Mouse (Mus musculus) embryonic facial prominence, embryonic 15.5 days (tissue): ENCODE data around the gene Pdzd2. TPM values are rescaled to one million over a fixed set of nuclear protein-coding genes. Genes with fewer than 3 reads are reported as not detected.

Source experiments
- ATAC-seq: fragments of 200-750 bp; cut with Nextera tagmentation; 2 replicates; pipeline ENCODE4 v1.8.0; 2017; ENCODE audit warnings: low read depth, moderate TSS enrichment; ENCODE audit not compliant: insufficient number of reproducible peaks, low FRiP score, low TSS enrichment
- H3K27ac ChIP-seq: fragments of 300-500 bp; sonication (generic); replicated peaks from 2 replicates; pipeline ENCODE4 v1.5.1; 2015; ENCODE audit warnings: mild to moderate bottlenecking, inconsistent platforms
- H3K27me3 ChIP-seq: fragments of 300-500 bp; sonication (generic); 2 replicates; pipeline ENCODE4 v1.6.1; 2015; ENCODE audit warnings: inconsistent platforms
- H3K36me3 ChIP-seq: fragments of 300-500 bp; sonication (generic); 2 replicates; pipeline ENCODE4 v1.6.1; 2015; ENCODE audit warnings: mild to moderate bottlenecking, inconsistent platforms
- H3K4me1 ChIP-seq: fragments of 300-500 bp; sonication (generic); 2 replicates; pipeline ENCODE4 v1.6.1; 2015; ENCODE audit warnings: inconsistent platforms
- H3K4me2 ChIP-seq: fragments of 300-500 bp; sonication (generic); replicated peaks from 2 replicates; pipeline ENCODE4 v1.6.1; 2015; ENCODE audit warnings: mild to moderate bottlenecking, inconsistent platforms
- H3K4me3 ChIP-seq: fragments of 300-500 bp; sonication (generic); replicated peaks from 2 replicates; pipeline ENCODE4 v1.5.1; 2015; ENCODE audit warnings: mild to moderate bottlenecking, inconsistent platforms
- H3K9ac ChIP-seq: fragments of 300-500 bp; sonication (generic); 2 replicates; pipeline ENCODE4 v1.6.1; 2015; ENCODE audit warnings: inconsistent platforms
- H3K9me3 ChIP-seq: fragments of 300-500 bp; sonication (generic); replicated peaks from 2 replicates; pipeline ENCODE4 v1.6.1; 2016; ENCODE audit warnings: inconsistent platforms
- WGBS: fragments of 180-500 bp; shearing (Covaris S2); methylation state at CpG from one replicate; pipeline ENCODE4 v1.1.7; 2015; 5-methylcytosine and 5-hydroxymethylcytosine counted together
- polyA plus RNA-seq: library from polyadenylated mRNA; unstranded; fragments of >200 nt; fragmentation: Nextera tagmentation; extraction: Ambion mirVana; gene quantifications from 2 replicates; pipeline ENCODE4 v1.2.1, GENCODE M21; 2015

The Pdzd2 gene
- polyA plus RNA-seq, 1 experiment from 2014 or later: 43.7 TPM

DNA sequence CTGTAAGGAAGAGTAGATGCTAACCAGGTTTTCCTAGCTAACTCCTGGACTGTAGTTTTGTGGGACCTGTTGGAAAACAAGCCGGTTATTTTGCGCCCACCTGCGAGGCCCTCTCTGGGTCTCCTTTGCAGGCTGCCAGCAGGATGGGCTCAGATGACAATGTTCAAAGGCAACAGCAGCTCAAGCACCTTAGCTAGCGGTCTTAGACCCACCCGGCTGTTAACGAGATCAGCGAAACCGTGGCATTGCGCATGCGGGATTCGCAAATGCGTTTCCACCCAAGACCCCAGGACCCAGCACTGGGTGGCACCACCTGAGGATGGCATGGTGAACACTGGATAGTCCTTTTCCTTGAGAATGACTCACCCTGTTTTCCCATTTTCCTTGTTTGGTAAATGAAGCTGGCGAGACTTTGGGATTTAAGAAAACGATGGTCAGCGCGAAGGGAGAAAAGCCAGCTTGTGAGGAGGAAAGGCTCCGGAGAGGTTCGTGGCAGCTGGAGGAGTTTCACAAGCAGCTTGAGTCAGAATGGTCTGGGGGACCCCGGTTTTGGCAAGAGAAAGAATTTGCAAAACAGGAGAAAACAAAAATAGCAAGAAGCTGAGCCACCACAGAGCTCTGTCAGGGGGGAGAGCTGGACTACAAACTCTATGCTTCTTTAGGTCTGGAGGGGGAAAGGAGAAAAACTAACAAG, 379.1 kb downstream of the Pdzd2 start:
- Histone ChIP-seq H3K27me3 (no peaks in the 10 kb centered on the region), H3K36me3 (peaks cover 59% of the 10 kb centered on the region), H3K4me3 (no peak overlapping the region), H3K9me3 (no peaks in the 10 kb centered on the region), H3K9ac (no peak overlapping the region), H3K27ac (no peak overlapping the region), H3K4me2 (no peak overlapping the region), H3K4me1 (no peaks in the 10 kb centered on the region)
- no peak for ATAC-seq
- WGBS: 75% methylated on average over 19 of the region's 19 CpGs

DNA sequence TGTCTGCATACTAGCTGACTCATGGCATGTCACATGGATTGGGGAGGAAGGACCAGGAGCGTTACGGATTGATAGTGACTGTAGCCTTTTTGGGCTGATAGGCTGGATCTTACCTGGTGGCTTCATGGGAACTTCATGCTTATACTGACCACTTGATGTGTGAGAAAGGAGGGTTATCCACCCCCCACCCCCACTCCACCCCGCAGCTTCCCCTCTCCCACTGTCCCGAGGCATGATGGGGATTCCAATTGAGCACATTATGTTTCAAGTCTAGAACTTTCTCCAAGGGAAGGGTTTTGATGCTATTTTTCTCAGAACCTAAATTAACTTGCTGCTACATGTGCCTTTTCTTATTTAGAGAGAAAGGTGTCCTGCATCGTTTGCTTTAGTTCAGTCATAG, 381.3 kb downstream of the Pdzd2 start:
- H3K9me3 ChIP-seq: no peaks in the 10 kb centered on the region
- 93% methylated on average over 5 of the region's 5 CpGs for WGBS
- H3K36me3 ChIP-seq: peaks cover 67% of the 10 kb centered on the region
- H3K27me3 ChIP-seq: no peaks in the 10 kb centered on the region
- no peaks in the 10 kb centered on the region for H3K4me1 ChIP-seq
- no peak for ATAC-seq
- H3K4me3 ChIP-seq: no peak overlapping the region
- no peak overlapping the region for H3K9ac ChIP-seq
- H3K4me2 ChIP-seq: no peak overlapping the region
- no peak overlapping the region for H3K27ac ChIP-seq

DNA sequence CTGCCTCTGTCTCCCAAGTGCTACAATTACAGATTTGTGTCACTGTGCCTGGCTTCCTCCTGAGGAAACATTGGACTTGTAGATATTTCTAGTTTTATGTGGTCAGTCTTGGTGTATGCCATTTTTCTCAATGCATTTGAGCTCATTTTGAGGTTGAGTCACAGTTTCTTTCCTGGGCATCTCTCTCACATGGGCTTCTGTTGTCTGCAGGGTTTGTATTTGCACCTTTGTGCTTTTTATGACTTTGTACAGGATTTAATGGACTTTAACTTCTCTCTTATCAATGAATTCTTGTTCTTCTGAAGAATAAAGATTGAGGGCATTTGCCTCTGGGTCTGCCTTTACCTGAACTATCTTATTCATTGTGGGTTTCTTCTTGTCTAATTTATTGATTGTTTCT, 382.3 kb downstream of the Pdzd2 start:
- peaks cover 72% of the 10 kb centered on the region for H3K36me3 ChIP-seq
- no peaks in the 10 kb centered on the region for H3K9me3 ChIP-seq
- H3K27me3 ChIP-seq: no peaks in the 10 kb centered on the region
- no peak overlapping the region for H3K9ac ChIP-seq
- no peak overlapping the region for H3K4me3 ChIP-seq
- no peak overlapping the region for H3K4me2 ChIP-seq
- ATAC-seq: no peak
- no peak overlapping the region for H3K27ac ChIP-seq
- H3K4me1 ChIP-seq: no peaks in the 10 kb centered on the region

DNA sequence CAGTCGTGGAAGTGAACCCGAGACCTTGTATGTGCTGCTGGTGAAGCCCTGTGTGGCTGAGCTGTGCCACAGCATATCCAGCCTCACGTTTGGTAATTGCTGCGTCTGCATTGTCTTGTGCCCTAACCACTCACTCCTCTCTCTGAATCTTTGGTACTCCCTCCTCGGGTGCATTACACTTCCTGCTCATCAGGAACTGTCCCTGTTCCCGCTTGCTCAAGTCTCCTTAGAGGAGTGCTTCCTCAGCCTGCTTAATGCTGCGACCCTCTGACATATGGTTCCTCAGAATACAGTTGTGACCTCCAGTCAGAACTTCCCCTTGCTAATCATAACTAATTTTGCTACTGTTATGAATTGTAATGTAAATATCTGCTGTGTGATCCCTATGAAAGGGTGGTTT, 383.8 kb downstream of the Pdzd2 start:
- H3K4me3 ChIP-seq: no peak overlapping the region
- 77% methylated on average over 7 of the region's 7 CpGs for WGBS
- H3K9ac ChIP-seq: no peak overlapping the region
- no peaks in the 10 kb centered on the region for H3K4me1 ChIP-seq
- ATAC-seq: no peak
- no peak overlapping the region for H3K4me2 ChIP-seq
- H3K36me3 ChIP-seq: peaks cover 71% of the 10 kb centered on the region
- H3K9me3 ChIP-seq: no peaks in the 10 kb centered on the region
- H3K27me3 ChIP-seq: no peaks in the 10 kb centered on the region
- no peak overlapping the region for H3K27ac ChIP-seq

DNA sequence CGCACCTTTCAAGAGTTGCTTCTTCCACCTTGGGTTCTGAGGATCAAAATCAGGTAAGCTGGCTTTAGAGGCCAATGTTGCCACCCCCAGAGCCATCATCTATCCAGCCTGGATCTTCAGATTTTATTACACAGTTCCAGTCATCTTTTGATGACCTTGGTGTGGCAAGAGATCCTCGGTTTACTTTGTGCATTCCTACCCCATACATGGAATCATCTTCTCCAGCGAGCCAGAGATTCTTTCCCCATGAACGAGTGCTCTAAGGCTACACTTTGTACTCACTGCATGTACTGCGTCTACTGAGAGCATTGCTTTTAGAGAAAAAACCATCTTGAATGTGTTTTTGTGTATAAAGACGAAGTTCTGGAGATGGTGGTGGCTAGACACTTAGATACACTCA, 384.5 kb downstream of the Pdzd2 start:
- H3K36me3 ChIP-seq: peaks cover 67% of the 10 kb centered on the region
- WGBS: 94% methylated on average over 6 of the region's 6 CpGs
- no peak overlapping the region for H3K4me2 ChIP-seq
- no peak overlapping the region for H3K27ac ChIP-seq
- no peaks in the 10 kb centered on the region for H3K9me3 ChIP-seq
- no peaks in the 10 kb centered on the region for H3K4me1 ChIP-seq
- H3K27me3 ChIP-seq: no peaks in the 10 kb centered on the region
- no peak overlapping the region for H3K9ac ChIP-seq
- H3K4me3 ChIP-seq: no peak overlapping the region
- ATAC-seq: no peak

DNA sequence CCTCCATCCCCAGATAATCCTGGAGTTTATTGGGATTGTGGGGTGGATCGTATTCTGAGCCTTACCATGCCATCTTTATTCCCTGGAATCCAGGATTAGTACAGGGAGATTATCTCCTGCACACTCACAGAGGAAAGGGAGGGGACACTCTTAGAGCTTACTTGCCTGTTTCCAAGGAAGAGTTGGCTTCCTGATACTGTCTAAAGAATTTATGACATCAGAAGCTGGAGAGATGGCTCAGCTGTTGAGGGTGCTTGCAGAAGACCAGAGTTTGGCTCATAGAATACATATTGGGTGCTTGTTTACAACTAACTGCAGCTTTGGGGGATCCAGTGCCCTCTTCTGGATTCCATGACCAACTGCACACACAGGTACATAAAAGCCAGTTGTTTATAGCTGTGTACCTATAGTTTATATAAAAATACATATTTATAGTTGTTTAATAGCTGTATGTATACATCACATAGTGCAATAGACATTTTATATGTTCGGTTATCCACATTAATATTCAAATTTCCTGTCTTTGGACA, 385.4 kb downstream of the Pdzd2 start:
- 91% methylated on average over 2 of the region's 2 CpGs for WGBS

DNA sequence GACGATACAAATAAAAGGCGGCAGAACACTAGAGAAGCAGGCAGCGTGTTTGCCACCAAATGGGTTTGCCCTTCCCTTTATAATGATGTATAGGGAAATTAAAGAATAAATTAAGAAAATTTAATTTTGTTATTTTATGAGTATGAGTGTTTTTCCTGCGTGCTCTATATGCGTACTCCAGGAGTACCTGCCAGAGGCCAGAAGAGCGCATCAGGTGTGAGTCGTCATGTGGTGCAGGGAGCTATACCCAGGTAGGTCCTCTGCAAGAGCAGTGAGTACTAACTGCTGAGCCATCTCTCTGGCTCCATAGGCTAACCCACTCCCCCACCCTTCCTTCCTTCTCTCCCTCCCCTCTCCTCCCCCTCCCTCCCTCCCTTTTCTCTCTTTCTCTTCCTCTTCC, 388.3 kb downstream of the Pdzd2 start:
- H3K4me1 ChIP-seq: no peaks in the 10 kb centered on the region
- H3K9me3 ChIP-seq: no peaks in the 10 kb centered on the region
- no peak overlapping the region for H3K9ac ChIP-seq
- no peak for ATAC-seq
- no peaks in the 10 kb centered on the region for H3K27me3 ChIP-seq
- no peak overlapping the region for H3K4me2 ChIP-seq
- 91% methylated on average over 7 of the region's 7 CpGs for WGBS
- peaks cover 65% of the 10 kb centered on the region for H3K36me3 ChIP-seq
- no peak overlapping the region for H3K27ac ChIP-seq
- no peak overlapping the region for H3K4me3 ChIP-seq

More for the DNA sequence above, 385.4 kb downstream of the Pdzd2 start:
- no peak overlapping the region for H3K4me3 ChIP-seq
- H3K4me2 ChIP-seq: no peak overlapping the region
- H3K36me3 ChIP-seq: peaks cover 68% of the 10 kb centered on the region
- H3K9me3 ChIP-seq: no peaks in the 10 kb centered on the region
- H3K4me1 ChIP-seq: no peaks in the 10 kb centered on the region
- ATAC-seq: no peak
- H3K27ac ChIP-seq: no peak overlapping the region
- no peaks in the 10 kb centered on the region for H3K27me3 ChIP-seq
- H3K9ac ChIP-seq: no peak overlapping the region

DNA sequence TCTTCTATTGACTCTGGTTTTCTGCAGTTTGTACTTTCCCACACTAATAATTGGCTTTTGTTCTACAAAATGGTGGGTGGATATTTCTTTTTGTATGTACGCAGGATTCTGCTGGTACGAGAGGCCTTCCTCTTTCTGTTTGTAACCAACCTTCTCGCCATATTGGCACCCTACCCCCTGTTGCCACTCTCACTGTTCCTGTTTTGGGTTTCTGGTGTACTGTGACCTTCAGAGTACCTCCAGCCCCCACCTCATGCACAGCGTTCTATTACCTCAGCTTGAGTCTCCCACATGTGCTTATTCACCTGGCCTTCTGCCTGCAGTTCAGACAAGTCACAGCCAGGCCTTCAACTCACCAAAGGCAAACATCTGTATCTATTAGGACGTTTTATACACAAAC, 389.9 kb downstream of the Pdzd2 start:
- no peak overlapping the region for H3K9ac ChIP-seq
- 85% methylated on average over 5 of the region's 5 CpGs for WGBS
- H3K4me2 ChIP-seq: no peak overlapping the region
- no peak overlapping the region for H3K27ac ChIP-seq
- H3K4me1 ChIP-seq: no peaks in the 10 kb centered on the region
- H3K36me3 ChIP-seq: peaks cover 52% of the 10 kb centered on the region
- no peak overlapping the region for H3K4me3 ChIP-seq
- no peaks in the 10 kb centered on the region for H3K27me3 ChIP-seq
- no peaks in the 10 kb centered on the region for H3K9me3 ChIP-seq
- ATAC-seq: no peak

DNA sequence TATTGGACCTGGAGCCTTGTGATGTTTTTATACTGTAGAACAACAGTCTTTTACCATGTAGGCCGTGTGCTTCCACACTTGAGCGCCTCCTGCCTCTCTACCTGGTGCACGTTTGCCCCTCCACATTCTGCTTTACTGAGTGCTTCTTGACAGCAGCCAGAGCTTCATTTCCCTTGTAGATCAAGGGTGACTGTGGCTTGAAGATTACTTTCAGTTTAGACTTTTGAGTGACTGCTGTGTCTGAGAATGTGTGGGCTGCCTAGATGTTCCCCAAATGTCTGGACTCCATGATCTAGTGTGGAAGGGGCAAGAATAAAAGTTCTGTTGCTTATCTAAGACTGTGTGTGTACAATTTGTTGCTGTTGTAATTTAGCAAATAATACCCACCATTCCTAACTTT, 390.8 kb downstream of the Pdzd2 start:
- H3K4me3 ChIP-seq: no peak overlapping the region
- no peak overlapping the region for H3K9ac ChIP-seq
- no peaks in the 10 kb centered on the region for H3K27me3 ChIP-seq
- peaks cover 48% of the 10 kb centered on the region for H3K36me3 ChIP-seq
- no peak for ATAC-seq
- H3K4me1 ChIP-seq: no peaks in the 10 kb centered on the region
- WGBS: 76% methylated on average over 3 of the region's 3 CpGs
- no peaks in the 10 kb centered on the region for H3K9me3 ChIP-seq
- H3K27ac ChIP-seq: no peak overlapping the region
- H3K4me2 ChIP-seq: no peak overlapping the region

DNA sequence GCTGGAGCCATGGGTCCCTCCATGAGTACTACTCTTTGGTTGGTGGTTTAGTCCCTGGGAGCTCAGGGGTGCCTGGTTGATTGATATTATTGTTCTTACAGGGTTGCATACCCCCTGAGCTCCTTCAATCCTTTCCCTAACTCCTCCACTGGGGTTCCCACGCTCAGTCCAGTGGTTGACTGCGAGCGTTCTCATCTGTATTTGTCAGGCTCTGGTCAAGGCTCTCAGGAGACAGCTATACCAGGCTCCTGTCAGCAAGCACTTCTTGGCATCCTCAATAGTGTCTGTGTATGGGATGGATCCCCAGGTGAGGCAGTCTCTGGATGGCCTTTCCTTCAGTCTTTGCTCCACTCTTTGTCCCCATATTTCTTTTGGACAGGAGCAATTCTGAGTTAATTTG, 392.8 kb downstream of the Pdzd2 start:
- no peak for ATAC-seq
- no peaks in the 10 kb centered on the region for H3K27me3 ChIP-seq
- H3K36me3 ChIP-seq: peaks cover 41% of the 10 kb centered on the region
- 94% methylated on average over 3 of the region's 3 CpGs for WGBS
- no peak overlapping the region for H3K4me2 ChIP-seq
- no peak overlapping the region for H3K27ac ChIP-seq
- no peaks in the 10 kb centered on the region for H3K9me3 ChIP-seq
- H3K4me3 ChIP-seq: no peak overlapping the region
- H3K9ac ChIP-seq: no peak overlapping the region
- H3K4me1 ChIP-seq: no peaks in the 10 kb centered on the region

DNA sequence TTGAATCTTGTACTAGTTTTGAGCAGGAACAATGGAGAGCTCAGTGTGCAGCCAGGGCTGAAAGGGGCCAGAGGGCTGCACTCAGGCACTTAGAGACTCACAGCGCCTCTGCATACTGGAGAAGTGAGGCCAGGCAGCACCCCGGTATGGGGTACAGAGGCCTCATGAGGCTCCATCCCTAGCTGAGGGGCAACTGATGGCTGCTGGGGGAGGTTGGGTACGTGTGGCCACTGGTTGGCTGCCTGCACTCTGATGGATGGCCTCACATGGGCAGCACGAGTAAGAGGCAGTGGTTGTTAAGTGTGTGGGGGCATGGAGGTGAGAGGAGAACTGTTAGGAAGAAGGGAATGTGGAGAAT, 398.3 kb downstream of the Pdzd2 start:
- ATAC-seq: no peak
- Histone ChIP-seq H3K4me2 (no peak overlapping the region), H3K9ac (no peak overlapping the region), H3K9me3 (no peaks in the 10 kb centered on the region), H3K27me3 (no peaks in the 10 kb centered on the region), H3K4me1 (peaks cover 4% of the 10 kb centered on the region; the same call in 1 of the 2 replicates), H3K4me3 (no peak overlapping the region), H3K27ac (no peak overlapping the region), H3K36me3 (peaks cover 17% of the 10 kb centered on the region)
- WGBS: 52% methylated on average over 4 of the region's 4 CpGs
